Mouse (Mus musculus): Measurements from ENCODE around the gene Lmbr1l.
"Not testable (repeated sequence)": the region's sequence is repeated elsewhere in the genome, so short reads cannot be mapped to it uniquely, and the experiment has no call there.

The Lmbr1l gene

DNA sequence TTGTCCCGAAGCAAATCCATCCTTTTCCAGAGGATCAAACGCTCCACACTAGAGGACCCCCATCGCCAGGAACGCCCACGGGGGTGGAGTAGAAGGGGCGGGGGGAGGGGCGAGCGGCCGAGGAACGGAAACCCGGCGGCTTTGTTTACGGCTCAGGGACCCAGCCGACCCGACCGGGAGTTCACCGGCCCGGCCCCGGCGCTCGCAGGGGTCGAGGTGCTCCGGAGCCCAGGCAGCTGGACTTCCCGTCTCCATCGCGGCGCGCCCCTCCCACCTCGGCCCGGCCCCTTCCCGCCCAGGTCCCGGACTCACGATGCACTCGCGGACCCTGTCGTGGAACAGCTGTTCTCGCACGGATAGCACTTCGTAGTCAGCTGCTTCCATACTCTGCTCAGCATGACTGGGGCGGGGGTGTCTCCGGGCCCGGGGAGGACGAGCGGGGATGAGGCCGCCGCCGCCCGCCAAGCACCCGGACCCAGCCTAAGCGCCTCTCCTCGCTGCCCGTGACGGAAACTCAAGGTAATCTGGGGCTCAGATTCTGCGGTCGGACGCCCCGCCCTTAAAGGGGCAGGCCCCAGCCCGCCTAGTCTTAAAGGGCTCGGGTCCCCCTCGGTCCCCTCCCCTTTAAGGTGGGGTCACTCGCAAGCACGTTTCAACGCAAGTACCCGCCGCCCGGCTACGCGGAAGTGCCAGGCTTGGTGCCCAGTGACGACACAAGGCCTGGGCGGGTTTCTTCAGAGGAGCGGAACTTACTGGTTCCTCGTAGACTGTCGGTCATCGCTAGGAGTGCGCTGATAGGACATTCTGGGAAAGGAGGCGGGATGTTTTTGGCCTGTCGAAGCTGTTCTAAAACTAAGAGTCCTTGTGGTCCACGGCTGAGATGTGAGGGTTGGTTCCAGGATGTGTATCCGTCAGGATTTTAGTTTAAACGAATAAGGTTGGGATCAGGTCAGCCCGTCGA is at the start of gene Lmbr1l:
Lmbr1l (minus strand) TSS at position 694 of the 961 bp plus-strand sequence.
- DNase-seq (ENCODE audit: low spot score in 2 of 2) = peak; percentile 95 to 100

DNA sequence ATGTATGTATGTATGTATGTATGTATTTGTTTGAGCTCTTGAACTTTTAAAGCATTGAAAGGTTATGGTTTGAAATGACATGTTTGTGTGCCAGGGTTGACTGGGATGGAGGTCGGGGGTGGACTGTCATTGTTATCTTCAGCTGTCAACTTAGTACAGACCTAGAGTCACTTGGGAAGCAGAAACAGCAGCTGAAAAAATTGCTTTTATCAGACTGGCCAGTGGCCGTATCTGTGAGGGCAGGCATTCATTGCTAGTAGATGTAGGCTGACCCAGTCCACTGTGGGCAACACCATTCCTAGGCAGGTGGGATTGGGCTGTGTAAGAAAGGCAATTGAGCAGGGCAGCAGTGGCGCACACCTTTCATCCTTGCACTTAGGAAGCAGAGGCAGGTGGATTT is 41.5 kb upstream of the Lmbr1l start:
- DNase-seq (ENCODE audit: low spot score in 2 of 2) = no peak

DNA sequence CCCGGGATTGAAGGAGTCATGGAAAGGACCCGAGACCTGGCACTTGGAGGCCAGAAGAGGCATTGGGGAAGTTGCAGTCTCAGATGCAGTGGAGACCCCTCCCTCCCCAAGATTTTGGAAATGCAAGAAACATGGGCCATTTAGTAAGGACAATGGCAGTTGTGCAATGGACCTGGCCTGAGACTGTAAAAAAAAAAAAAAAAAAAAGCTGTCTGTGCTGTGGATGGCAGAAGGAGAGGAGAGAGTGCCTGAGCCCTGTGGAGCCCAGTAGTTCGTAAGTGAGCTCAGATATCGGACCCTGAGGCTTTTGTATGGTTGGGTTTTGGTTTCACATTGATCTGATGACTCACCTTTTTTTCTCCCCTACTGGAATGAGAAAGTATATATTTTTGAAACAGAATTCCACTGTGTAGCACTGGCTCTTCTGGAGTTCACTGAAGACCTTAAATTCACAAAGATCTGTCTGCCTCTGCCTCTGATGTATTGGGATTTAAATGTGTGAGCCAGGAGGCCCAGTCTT is 40.9 kb upstream of the Lmbr1l start:
- DNase-seq (ENCODE audit: low spot score in 2 of 2) = no peak

DNA sequence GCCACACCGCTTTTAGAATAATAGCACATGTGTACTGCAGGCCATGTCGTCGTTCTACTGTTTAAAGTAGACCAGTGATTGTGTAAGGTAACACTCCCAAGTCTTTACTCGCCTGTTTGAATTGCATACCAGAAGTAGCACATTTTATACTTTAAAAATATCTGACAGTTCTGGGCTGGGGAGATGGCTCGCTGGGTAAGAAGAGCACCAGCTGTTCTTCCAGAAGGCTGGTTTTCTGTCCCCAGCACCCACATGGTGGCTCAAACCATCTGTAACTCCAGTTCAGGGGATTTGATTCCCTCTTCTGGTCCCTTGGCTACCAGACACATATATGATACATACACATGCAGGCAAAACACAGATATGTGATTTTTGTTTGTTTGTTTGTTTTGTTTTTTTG is 39.4 kb upstream of the Lmbr1l start:
- DNase-seq (ENCODE audit: low spot score in 2 of 2) = no peak

DNA sequence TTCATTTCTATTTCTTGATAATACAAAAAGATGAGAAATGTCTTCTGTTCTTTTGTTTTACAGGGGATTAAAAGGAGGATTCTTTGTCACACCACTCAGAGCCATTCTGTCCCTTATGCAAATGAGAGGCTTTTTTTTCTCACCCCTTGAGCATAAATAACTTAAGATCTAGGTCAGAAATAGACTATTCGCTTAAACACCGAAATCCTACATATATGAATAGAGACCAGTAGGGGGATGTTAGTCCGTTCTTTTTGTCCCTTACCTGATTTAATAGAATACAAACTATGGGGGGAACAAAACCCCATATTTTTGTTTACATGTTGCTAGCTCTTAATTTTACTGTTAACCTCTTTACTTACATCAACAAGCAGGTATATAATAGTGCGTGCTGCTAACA is 38.0 kb upstream of the Lmbr1l start:
- no peak for DNase-seq (ENCODE audit: low spot score in 2 of 2)

DNA sequence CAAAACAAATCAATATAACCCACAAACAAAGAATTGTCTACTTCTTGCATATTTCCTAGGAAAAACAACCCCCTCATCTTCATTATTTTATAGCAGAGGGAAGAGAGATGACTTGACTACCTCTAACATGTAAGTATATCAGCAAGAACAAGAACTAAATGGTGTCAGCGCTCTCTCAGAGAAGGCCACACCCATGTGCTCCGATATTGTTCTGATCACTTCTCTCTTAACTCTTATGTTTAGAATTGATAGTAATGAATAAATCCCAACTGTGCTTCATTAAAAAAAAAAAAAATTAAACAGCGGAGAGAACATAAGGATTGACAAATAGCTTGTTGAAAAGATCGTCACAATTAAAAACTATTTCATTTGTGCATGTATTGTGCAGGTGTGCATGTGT is 37.3 kb upstream of the Lmbr1l start:
- no peak for DNase-seq (ENCODE audit: low spot score in 2 of 2)

DNA sequence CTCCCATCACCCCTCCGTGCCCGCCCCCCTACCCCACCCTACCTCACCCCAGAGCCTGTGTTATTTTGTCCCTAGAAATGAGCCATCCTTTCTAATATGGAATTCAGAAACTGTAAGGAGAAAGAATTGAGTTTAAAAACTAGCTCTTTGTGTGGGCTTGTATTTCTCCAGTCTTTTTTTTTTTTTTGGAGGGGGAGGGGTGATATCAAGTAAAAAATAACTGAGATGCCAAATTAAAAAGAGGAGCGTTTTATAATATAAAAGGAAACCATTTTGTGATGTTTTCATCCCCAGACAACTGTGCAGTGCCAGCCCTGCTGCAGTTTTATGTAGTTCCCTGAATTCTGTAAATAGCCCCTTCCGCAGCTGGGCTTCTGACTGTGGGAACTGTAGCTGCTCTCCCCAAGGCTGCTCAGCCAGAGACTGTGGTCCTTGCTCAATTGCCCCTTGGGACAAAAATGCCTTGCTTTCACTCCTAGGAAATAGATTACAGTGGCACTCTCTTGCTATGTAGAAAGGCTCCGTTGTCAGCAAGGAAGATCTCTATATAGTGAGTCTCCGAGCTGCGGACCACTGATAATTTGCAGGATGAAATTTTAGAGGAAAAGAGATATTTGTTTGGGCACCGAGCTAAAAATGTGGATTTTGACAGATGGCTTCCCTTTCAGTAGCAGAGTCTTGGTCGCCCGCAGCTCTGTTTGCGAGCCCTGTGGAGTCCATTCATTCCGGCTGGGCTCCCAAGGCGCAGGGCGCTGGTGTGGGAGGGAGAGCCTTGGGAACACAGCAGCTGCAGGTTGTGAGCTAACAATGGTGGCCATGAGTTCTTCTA is 36.6 kb upstream of the Lmbr1l start:
- DNase-seq (ENCODE audit: low spot score in 2 of 2) = no peak

DNA sequence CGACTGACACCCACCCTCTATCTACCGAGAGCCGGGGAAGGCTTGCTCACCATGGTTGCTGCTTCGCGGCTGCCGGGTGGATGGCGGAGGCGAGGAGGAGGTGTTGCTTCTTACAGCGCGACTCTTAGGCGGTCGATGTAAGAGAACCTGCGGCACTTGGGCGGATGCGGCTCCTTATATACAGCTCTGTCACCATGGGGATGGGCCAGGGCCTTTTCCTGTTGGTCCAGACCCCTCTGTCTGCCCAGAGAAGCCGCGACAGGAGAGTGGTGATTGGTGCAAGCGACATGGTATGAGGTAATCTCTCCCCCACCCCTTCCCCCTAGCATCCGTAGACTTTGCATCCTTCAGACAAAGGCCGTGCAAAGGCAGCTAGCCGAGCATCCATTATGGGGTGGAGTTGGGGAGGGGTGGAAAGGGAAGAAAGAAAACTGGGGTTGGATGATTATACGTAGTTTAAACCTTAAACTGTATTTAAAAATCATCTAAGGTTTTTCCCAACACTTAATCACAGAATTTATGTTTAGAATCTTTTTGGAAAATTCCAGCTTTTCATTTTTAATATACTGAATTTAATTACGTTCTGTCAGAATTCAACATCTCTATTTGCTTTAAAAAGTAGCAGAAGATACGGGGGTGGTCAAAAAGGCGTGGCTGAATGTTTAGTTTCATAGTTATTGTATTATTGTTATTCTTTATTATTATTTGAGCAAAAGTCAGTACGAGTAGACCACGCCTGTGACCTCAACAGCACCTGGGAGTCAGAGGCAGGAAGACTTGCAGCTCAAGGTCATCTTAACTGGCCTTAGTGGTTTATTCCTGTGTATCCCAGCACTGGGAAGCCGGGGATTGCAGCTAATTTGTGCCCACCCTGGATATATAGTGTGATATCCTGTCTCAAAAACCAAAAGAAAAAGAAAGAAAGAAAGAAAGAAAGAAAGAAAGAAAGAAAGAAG is 35.6 kb upstream of the Lmbr1l start, which contains the start of the genes Gm49450 and Tuba1a:
Gm49450 (minus strand) TSS at position 151 of the 956 bp plus-strand sequence.
Tuba1a (minus strand) TSS at position 303 of the 956 bp plus-strand sequence.
- peak in 1 of 2 experiments; percentile 83 for DNase-seq (ENCODE audit: low spot score in 2 of 2)

DNA sequence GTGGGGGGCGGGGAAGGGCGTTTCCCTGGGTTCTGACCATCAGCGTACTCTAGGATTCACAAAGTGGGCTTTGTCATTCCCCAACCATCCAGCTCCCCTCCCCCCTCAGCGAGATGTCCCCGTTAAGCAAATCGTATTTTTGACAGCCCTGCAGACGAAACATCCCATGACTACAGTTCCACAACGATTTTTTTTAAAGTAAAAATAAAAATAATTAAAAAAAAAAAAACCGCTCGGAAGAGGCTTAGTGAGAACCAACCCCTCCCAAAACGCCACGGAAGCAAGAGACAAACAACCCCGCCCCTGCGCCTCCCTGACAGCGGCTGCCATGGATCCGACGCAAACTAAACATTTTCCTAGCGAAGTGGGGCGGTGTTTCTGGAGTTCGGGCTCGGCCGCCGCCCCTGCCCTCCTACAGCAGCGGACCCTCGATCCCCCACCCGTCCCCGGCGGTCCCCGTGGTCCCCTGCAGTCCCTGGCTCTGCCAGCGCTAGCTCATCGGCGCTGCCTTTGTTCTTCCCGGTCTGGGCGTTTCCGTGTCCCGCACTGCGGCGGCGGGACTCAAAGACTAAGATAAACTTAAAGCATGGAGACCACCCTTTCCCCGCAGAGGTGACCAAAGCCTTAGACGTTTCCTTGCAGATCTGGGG is 34.8 kb upstream of the Lmbr1l start:
- DNase-seq (ENCODE audit: low spot score in 2 of 2) = peak; percentile 53 to 81

DNA sequence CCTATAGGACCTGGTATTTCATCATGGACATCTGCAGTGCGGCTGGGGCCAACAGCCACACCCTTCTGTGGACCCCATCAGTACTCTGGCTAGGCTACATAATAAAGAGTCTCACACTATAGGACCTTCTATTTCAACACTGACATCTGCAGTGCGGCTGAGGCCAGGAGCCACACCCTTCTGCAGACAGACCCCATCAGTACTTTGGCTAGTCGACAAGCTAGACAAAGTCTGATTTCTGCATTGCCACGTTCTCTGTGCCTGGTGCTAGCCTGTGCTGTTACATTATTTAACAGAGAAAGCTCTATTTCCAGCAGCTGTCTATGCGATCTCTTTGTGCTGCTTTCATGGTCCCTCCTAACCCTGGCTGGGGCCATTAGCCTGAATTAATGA is 34.0 kb upstream of the Lmbr1l start:
- DNase-seq (ENCODE audit: low spot score in 2 of 2) = no peak

DNA sequence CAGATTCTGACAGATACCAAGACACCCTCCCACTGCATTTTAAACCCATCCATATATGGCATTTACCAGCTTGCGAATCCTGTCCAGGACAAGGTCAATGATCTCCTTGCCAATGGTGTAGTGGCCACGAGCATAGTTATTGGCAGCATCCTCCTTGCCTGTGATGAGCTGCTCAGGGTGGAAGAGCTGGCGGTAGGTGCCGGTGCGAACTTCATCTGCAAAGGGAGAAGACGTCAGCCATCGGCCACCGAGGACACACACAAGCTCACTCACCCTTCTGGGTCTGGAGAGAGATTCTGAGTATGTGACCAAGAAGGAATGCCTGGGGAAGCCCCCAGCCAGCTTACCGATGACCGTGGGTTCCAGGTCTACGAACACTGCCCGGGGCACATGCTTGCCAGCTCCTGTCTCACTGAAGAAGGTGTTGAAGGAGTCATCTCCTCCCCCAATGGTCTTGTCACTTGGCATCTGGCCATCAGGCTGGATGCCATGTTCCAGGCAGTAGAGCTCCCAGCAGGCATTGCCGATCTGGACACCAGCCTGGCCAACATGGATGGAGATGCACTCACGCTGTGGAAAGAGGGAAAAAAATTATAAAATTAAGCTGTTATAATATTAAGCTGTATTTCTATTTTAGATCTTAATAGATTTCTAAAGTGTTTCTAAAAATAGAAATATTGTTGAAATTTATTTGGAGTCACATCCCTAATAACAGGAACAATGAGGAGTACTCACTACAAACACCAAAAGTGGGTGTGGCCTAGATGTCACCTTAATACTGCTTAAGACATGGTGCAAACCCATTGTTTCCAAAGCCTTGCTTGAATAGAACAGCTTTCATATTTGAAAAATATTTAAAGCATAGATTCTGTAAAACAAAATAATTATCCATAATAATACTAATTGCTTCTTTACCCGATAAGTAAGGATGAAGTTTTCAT is 33.4 kb upstream of the Lmbr1l start:
- not testable (repeated sequence) for DNase-seq (ENCODE audit: low spot score in 2 of 2)

DNA sequence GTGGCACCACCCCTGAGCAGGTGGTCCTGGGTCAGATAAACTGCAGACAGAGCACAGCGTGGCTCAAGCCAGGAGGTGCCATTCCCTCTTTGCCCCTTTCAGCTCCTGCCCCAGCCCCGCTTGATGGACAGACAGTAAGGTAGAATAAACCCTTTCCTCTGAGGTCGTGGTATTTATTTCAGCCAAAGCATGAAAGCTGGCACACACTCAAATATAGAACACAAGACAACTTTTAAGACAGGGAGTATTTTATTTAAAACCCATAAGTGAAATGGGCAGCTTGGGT is 31.5 kb upstream of the Lmbr1l start:
- no peak for DNase-seq (ENCODE audit: low spot score in 2 of 2)

DNA sequence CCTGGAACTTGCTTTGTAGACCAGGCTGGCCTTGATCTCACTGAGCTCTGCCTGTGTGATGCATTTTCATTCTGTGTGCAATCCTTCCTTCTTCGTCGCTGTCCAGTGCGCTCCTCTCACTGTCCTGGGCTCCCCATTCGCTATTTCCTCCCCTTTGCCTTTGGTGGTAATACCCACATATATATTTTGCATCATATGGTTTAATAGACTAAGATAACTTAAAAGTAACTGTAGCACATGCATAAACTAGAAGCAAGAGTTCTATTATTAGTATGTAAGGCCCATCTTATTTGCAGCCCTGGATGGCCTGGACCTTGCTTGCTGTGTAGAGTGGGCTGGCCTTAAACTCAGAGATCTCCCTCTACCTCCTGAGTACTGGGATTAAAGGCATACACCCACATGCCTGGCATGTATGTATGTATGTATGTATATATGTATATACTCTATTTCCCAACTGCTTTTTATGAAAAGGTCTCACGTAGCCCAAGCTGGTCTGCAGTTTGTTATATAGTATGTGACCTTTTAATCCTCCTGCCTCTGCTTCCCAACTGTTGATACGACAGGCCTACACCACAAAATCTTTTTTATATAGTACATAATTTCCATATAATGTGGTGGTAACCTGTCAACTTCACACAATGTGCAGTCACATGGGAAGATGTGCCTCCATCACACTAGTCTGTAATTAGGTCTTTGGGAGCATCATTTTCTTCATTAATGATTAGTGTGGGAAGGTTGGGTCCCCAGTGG is 31.0 kb upstream of the Lmbr1l start:
- DNase-seq (ENCODE audit: low spot score in 2 of 2) = no peak

DNA sequence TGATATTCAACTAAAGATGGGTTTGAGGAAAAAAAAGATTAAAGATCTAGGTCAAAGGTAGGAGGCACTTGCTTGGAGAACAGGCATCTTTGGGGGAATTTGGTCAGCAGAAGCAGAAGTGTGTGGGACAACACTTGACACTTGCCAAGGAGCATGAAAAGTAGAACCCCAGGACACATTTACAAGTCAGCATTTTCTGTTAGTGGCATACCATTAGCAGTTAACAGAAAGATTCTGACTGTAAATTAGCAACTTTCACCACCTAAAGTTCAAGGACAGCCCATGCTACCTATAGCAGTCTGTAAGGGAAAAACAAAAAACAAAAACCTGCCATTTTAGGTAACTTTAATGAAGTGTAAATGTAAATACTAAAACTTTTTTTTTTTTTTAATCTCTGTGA is 30.4 kb upstream of the Lmbr1l start:
- DNase-seq (ENCODE audit: low spot score in 2 of 2) = no peak

DNA sequence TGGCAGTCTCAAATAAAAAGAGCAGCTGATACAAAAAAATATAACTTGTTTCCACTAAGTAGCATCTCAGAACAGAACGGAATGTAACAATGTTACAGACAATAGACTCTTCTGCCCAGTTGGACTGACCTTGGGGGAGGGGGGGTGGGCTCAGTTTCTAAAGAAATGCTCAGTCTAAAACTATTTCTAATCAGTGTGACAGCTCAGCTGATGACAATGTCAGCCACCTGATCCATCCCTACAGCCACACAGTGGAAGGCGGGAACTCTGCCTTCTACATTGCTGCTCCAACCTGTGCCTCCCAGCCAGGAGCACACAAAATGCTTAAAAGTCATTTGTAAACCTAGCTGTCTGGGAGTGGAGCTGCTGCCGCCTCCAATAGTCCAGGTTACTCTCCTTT is 29.9 kb upstream of the Lmbr1l start:
- DNase-seq (ENCODE audit: low spot score in 2 of 2) = no peak

DNA sequence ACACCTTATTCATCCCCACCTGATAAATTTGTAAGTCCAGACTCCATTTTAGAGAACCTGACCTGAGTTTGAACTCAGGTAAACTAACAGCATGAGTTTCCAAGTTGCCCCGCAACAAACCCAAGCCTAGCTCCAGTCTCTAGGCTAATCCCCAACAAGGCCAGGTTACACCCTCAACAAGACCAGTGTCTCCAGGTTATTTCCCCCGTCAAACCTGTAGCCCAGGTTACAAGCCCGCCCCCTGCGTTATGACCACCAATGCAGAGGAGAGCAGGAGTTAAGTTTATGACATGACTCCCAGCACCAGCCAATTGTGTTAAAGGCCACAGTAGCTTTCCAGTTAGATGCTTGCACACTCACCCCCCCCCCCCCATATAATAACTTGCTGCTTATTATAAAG is 25.1 kb upstream of the Lmbr1l start:
- no peak for DNase-seq (ENCODE audit: low spot score in 2 of 2)

DNA sequence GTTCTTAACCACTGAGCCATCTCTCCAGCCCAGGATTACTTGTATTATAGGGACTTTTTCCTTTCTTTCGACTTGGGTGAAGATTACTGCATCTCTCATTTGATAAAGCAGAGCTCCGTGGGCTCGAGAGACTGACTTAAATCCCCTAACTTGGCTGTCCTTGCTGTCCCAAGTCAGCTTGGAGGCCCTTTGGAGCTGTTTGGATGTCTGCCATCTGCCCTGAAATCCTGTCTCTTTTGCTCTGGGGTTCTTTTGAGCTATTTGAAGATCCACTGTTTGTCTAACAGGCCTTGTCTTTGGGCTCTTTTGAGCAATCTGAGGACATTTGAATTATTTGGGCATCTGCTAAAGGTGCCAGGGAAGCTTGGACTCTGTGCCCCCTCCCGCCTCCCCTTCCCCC is 24.1 kb upstream of the Lmbr1l start:
- no peak for DNase-seq (ENCODE audit: low spot score in 2 of 2)

DNA sequence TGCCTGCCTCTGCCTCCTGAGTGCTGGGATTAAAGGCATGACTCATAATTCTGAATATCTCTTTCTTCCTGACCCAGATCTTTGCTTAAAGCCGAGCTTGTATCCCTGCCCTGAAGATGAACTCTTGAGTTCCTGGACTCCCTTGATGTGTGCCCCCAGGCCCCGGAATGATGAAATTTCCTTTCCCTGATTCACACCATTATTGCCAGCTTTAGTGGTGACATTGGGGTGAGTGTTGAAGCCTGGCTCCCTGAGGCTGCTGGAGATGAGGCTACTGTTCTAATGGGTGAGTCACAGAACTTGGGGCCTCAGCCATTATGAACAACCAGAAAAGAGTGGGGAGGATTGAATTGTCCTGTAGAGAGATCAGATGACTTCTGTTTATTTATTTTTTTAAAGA is 23.5 kb upstream of the Lmbr1l start:
- no peak for DNase-seq (ENCODE audit: low spot score in 2 of 2)

DNA sequence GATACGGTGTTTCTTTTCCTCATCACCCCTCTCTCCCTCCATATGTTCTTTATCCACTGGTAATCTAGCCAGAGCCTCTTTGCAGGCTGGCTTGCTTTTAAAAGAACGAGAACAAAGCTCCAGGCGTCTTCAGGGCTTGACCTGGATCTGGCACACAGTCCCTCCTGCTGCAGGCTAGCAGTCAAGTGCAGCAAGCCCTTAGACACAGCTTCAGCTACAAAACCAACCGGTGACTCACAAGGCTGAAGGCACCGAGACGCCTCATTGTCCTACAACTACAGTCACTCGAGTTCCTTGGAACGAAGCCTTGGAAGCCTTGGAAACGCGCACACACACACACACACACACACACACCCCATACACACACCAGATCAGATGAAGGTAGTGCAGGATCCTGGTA is 22.8 kb upstream of the Lmbr1l start:
- DNase-seq (ENCODE audit: low spot score in 2 of 2) = no peak
